ENCODE assay signal across 27 mouse cellular contexts in genomic region chrX:94125950-94126349, GRCm38 (mm10). TPM values are rescaled to one million over a fixed set of nuclear protein-coding genes. Genes with fewer than 3 reads are reported as not detected.
A peak's percentile ranks its signal among the peaks of the same experiment; 100 is the strongest.
DNase-seq lines count a peak whose midpoint lies in the region; ATAC-seq and TF ChIP-seq lines count a peak whose summit lies in the region.
"Had no signal": no experiment of that assay in that cellular context is flagged by ENCODE, and none has a peak within 500 bp of the region (broad histone marks: within the 10 kb centered on the region; RNA-seq: fewer than 3 reads in every experiment).

No protein-coding gene starts in this region.

- DNase-seq in A20 (ENCODE audit: low read depth, low spot score) = peak; percentile 69
- no peak for DNase-seq in urinary bladder, adult 18-20 months (ENCODE audit: low spot score in 2 of 2)
- no peak for DNase-seq in thymus, postnatal 4 days
- no peak for DNase-seq in layer of hippocampus, postnatal 25 days (ENCODE audit: extremely low spot score in 1 of 2, low spot score in 1 of 2)
- DNase-seq: adrenal gland, adult 8-10 months; adrenal gland, postnatal 14 days; adrenal gland, postnatal 36 days; cerebellum, adult 11-12 months; cerebellum, adult 2 months; cerebellum, adult 9-10 months; cerebellum, postnatal 10 days; cerebellum, postnatal 25 days; embryo, embryonic 11 days had no signal

- no peak overlapping the region for H3K4me2 ChIP-seq in intestine, embryonic 16.5 days (ENCODE audit: low read depth, low read length)
- H3K4me2 ChIP-seq: embryonic facial prominence, embryonic 13.5 days; embryonic facial prominence, embryonic 15.5 days; forebrain, embryonic 12.5 days had no signal

- no peaks in the 10 kb centered on the region for H3K27me3 ChIP-seq in intestine, embryonic 16.5 days (replicated peaks; ENCODE audit: control insufficient read depth, insufficient read depth, low read length)
- H3K27me3 ChIP-seq: Patski had no signal

- no peak for TF ChIP-seq POLR2A in bone marrow macrophage, adult 2 months (IDR thresholded peaks at IDR 0.05; ENCODE audit: borderline replicate concordance, low read depth, low read length)

- no peak overlapping the region for H3K9ac ChIP-seq in intestine, embryonic 16.5 days (ENCODE audit: low read depth, low read length)
- H3K9ac ChIP-seq: embryonic facial prominence, embryonic 13.5 days; embryonic facial prominence, embryonic 15.5 days; forebrain, embryonic 12.5 days had no signal

- H3K36me3 ChIP-seq in intestine, embryonic 16.5 days (ENCODE audit: control insufficient read depth, insufficient read depth, low read length) = no peaks in the 10 kb centered on the region
- H3K36me3 ChIP-seq: embryonic facial prominence, embryonic 13.5 days; embryonic facial prominence, embryonic 15.5 days; forebrain, embryonic 10.5 days; forebrain, embryonic 12.5 days; G1E had no signal

- no peak overlapping the region for H3K4me3 ChIP-seq in bone marrow macrophage, adult 2 months (ENCODE audit: insufficient read depth, low read length)
- H3K4me3 ChIP-seq in intestine, embryonic 16.5 days (ENCODE audit: low read length) = no peak overlapping the region
- H3K4me3 ChIP-seq: embryonic facial prominence, embryonic 13.5 days; embryonic facial prominence, embryonic 15.5 days; erythroblast, embryonic 14.5 days; forebrain, embryonic 10.5 days; forebrain, embryonic 12.5 days had no signal

- WGBS in intestine, embryonic 16.5 days = 83% methylated on average over 2 of the region's 2 CpGs

- H3K4me1 ChIP-seq in bone marrow macrophage, adult 2 months (ENCODE audit: control insufficient read depth, insufficient read depth, low read length) = peaks cover 27% of the 10 kb centered on the region
- no peaks in the 10 kb centered on the region for H3K4me1 ChIP-seq in intestine, embryonic 16.5 days (ENCODE audit: control insufficient read depth, insufficient read depth, low read length)
- H3K4me1 ChIP-seq: embryonic facial prominence, embryonic 13.5 days; embryonic facial prominence, embryonic 15.5 days; forebrain, embryonic 10.5 days; forebrain, embryonic 12.5 days had no signal

- peaks cover 3% of the 10 kb centered on the region; the same call in 1 of the 2 replicates for H3K9me3 ChIP-seq in intestine, embryonic 16.5 days (ENCODE audit: control insufficient read depth, low read length)
- H3K9me3 ChIP-seq: embryonic facial prominence, embryonic 13.5 days; embryonic facial prominence, embryonic 15.5 days; forebrain, embryonic 12.5 days; G1E had no signal

- H3K27ac ChIP-seq in bone marrow macrophage, adult 2 months (ENCODE audit: insufficient read depth, low read depth, low read length) = peak overlapping the region; percentile 72
- H3K27ac ChIP-seq in intestine, embryonic 16.5 days (ENCODE audit: low read length) = no peak overlapping the region
- H3K27ac ChIP-seq: embryonic facial prominence, embryonic 13.5 days; embryonic facial prominence, embryonic 15.5 days; forebrain, embryonic 10.5 days; forebrain, embryonic 12.5 days had no signal

- no peak for TF ChIP-seq CTCF in bone marrow macrophage, adult 2 months (IDR thresholded peaks at IDR 0.05; ENCODE audit: low read depth, low read length)

- peak; percentile 20 for ATAC-seq in granulocyte monocyte progenitor cell, adult 5-6 weeks (replicated peaks; ENCODE audit: poor library complexity, severe bottlenecking)
- 0 out of 2 replicates have a peak, but pooled peaks have one; percentile 10 for ATAC-seq in neutrophil, adult 5-6 weeks (ENCODE audit: extremely low read depth, insufficient number of reproducible peaks, low FRiP score, poor library complexity, severe bottlenecking)
- no peak for ATAC-seq in intestine, embryonic 16.5 days
- ATAC-seq: activated CD4-positive, CD25-positive, alpha-beta regulatory T cell, adult 4 months; forebrain, embryonic 14.5 days; forebrain, embryonic 16.5 days; Patski had no signal

RNA-seq across cellular contexts. Expression of gene Zfx, which starts 2.4 kb away (rescaled TPM):
- polyA plus RNA-seq in bone marrow macrophage, adult 2 months (2012; ENCODE audit: insufficient read depth, insufficient read length, missing spikeins) = 22.7 and 23.3 TPM in 2 replicates
- 20.9 and 26.5 TPM in 2 replicates for total RNA-seq in granulocyte monocyte progenitor cell, adult 5-6 weeks (2014; fragmentation: Nextera tagmentation)
- 35.5 and 39.8 TPM in 2 replicates for total RNA-seq in granulocyte monocyte progenitor cell, adult 5-6 weeks (2017)
- total RNA-seq in neutrophil, adult 5-6 weeks (2017) = 40.6 and 44.2 TPM in 2 replicates
- 20.2 and 22.2 TPM in 2 replicates for polyA plus RNA-seq in intestine, embryonic 16.5 days (2015; fragmentation: Nextera tagmentation; extraction: Ambion mirVana)
- total RNA-seq in layer of hippocampus, postnatal 25 days (2021) = 10 to 100 TPM; 25.3 to 31.6 TPM
